Mouse (Mus musculus): ENCODE data around the gene Suds3.

GRCm38 (mm10) chr5:117068181-117068580, 47.7 kb downstream of the Suds3 start:
- TF ChIP-seq CTCF (conservative IDR thresholded peaks at IDR 0.05; ENCODE audit: low read length): peak; percentile 75
- no peak for TF ChIP-seq POU5F1 (IDR thresholded peaks at IDR 0.05; ENCODE audit: borderline replicate concordance, low read length)

Measured in E14TG2a.4 (cell line).